20 mouse cellular contexts compared by ENCODE assay signal in genomic region chr2:118851756-118852155, GRCm38 (mm10).
"Had no signal": no experiment of that assay in that cellular context is flagged by ENCODE, and none has a peak within 500 bp of the region (broad histone marks: within the 10 kb centered on the region; RNA-seq: fewer than 3 reads in every experiment).

No protein-coding gene starts in this region.

- DNase-seq: kidney, adult 2 months; kidney, postnatal 25 days; layer of hippocampus, adult 9-11 months; liver, embryonic 13.5 days; lung, adult 2 months; lung, postnatal 14 days; lung, postnatal 4 days; right cerebral cortex, postnatal 25 days; thymus, adult 2 months; thymus, postnatal 14 days; thymus, postnatal 4 days had no signal

- H3K4me3 ChIP-seq: layer of hippocampus, adult 2 months; liver, embryonic 13.5 days; midbrain, embryonic 10.5 days; midbrain, embryonic 13.5 days; myocyte; neural tube, embryonic 12.5 days had no signal

- H3K27ac ChIP-seq: kidney, postnatal 0 days; layer of hippocampus, adult 2 months; liver, embryonic 13.5 days; midbrain, embryonic 10.5 days; midbrain, embryonic 13.5 days; neural tube, embryonic 12.5 days; stomach, postnatal 0 days had no signal

- H3K9ac ChIP-seq: liver, embryonic 13.5 days; midbrain, embryonic 13.5 days; neural tube, embryonic 12.5 days had no signal

- H3K9me3 ChIP-seq: liver, embryonic 13.5 days; midbrain, embryonic 10.5 days; midbrain, embryonic 13.5 days; neural tube, embryonic 12.5 days had no signal

- H3K27me3 ChIP-seq: midbrain, embryonic 13.5 days; neural tube, embryonic 12.5 days had no signal

- H3K36me3 ChIP-seq: liver, embryonic 13.5 days; midbrain, embryonic 10.5 days; midbrain, embryonic 13.5 days; neural tube, embryonic 12.5 days had no signal

- H3K4me2 ChIP-seq: liver, embryonic 13.5 days; midbrain, embryonic 13.5 days; neural tube, embryonic 12.5 days had no signal

- ATAC-seq: intestine, postnatal 0 days; midbrain, embryonic 13.5 days; midbrain, embryonic 16.5 days had no signal

- H3K4me1 ChIP-seq: midbrain, embryonic 13.5 days; neural tube, embryonic 12.5 days had no signal
